Mouse (Mus musculus): ENCODE data around the gene Dock9.

DNA sequence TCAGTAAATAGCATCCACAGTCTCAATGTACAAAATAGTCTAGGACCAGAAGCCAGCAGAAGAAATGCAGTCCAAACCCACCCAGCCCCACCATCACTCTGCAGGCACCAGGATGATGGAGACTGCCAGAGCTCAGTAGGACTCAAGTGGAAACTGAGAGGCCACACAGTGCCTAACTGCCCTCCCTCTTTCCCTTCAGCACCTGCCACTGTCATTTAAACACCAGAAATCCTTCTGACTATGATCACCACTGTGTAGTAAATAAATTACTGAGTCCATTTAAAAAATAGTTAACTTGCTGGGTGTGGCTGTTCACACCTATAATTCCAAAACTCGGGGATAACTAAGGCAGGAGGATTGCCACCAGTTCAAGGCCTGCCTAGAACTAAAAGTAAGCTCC is 97.6 kb downstream of the Dock9 start:
- TF ChIP-seq NELFE (IDR thresholded peaks at IDR 0.05; ENCODE audit: low read depth, low read length): no peak
- no peak for TF ChIP-seq ZNF384 (IDR thresholded peaks at IDR 0.05; ENCODE audit: low read depth, low read length)
- no peak for TF ChIP-seq CTCF (conservative IDR thresholded peaks at IDR 0.05 in 1 of 2, IDR thresholded peaks at IDR 0.05 in 1 of 2; ENCODE audit: low read depth in 2 of 2, low read length in 2 of 2)
- TF ChIP-seq POLR2A (IDR thresholded peaks at IDR 0.05; ENCODE audit: low read depth, low read length): no peak
- no peak for TF ChIP-seq TBP (conservative IDR thresholded peaks at IDR 0.05; ENCODE audit: low read depth, low read length)
- TF ChIP-seq ZC3H11A (IDR thresholded peaks at IDR 0.05; ENCODE audit: low read depth, low read length): no peak
- no peak for TF ChIP-seq CHD1 (IDR thresholded peaks at IDR 0.05; ENCODE audit: low read depth, low read length)
- no peak for TF ChIP-seq IRF4 (IDR thresholded peaks at IDR 0.05; ENCODE audit: low read depth, low read length)
- no peak for TF ChIP-seq ZMIZ1 (IDR thresholded peaks at IDR 0.05; ENCODE audit: low read depth, low read length)
- TF ChIP-seq USF2 (conservative IDR thresholded peaks at IDR 0.05; ENCODE audit: low read depth, low read length): no peak
- TF ChIP-seq MYC (IDR thresholded peaks at IDR 0.05; ENCODE audit: low read depth, low read length): no peak
- TF ChIP-seq EP300 (IDR thresholded peaks at IDR 0.05; ENCODE audit: low read length): no peak

Measured in CH12.LX (cell line).